Mouse (Mus musculus) heart, postnatal 25 days (tissue): ENCODE measurements around the gene Csf1. TPM values are rescaled to one million over a fixed set of nuclear protein-coding genes. Genes with fewer than 3 reads are reported as not detected.
A peak's percentile ranks its signal among the peaks of the same experiment; 100 is the strongest.
"Not testable (repeated sequence)": the region's sequence is repeated elsewhere in the genome, so short reads cannot be mapped to it uniquely, and the experiment has no call there.

Experiments used
- DNase-seq: peaks from one replicate; pipeline ENCODE4 v3.0.0; 2022; ENCODE audit warnings: low spot score
- intact Hi-C: fragments of 180-260 bp; cut with DNase I; formaldehyde crosslinking; loops from one replicate; pipeline ENCODE4 v1.15.1; 2025
- total RNA-seq, 2 experiments: library from RNA; stranded (reverse); gene quantifications; 2 replicates each; pipeline ENCODE4 v1.2.3; 2021

Csf1 gene
- total RNA-seq, 2 experiments from 2014 or later: 46.8 to 48.6 TPM

DNA sequence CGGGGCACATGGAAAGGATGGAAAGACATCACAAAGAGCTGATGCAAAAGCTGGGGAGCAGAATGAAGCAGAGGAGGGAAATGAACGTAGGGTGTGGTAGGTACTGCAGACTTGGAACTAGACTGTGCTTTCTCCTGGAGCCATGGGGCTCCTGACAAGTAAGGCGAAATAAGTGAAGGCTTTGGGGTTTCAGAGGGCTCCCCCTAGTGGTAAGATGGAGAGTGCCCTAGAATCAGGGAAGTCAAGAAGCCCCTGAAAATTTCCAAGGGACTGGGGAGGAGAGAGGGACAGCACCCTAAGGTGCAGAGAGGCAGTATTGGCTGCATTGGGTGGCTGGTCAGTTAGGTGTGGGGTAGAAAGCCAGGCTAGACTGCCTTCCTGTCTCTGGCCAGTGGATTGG is 5.6 kb downstream of the Csf1 start:
- intact Hi-C loops: loop anchor here (2.0 to 10.0 kb wide), 2 partner anchors 58 to 130 kb away; partner anchors contain the start of gene Ahcyl1
- no peak for DNase-seq

- no peak for DNase-seq
- intact Hi-C loops: loop anchor here (10.0 kb wide), 1 partner anchor 127 kb away; no protein-coding TSS in a partner anchor
Observed at GRCm38 (mm10) chr3:107751607-107752006, 8.7 kb downstream of the Csf1 start.

- intact Hi-C loops: loop anchor here (10.0 kb wide), 1 partner anchor 126 kb away; no protein-coding TSS in a partner anchor
- DNase-seq: no peak
Observed at GRCm38 (mm10) chr3:107750775-107751540, 9.3 kb downstream of the Csf1 start.

DNA sequence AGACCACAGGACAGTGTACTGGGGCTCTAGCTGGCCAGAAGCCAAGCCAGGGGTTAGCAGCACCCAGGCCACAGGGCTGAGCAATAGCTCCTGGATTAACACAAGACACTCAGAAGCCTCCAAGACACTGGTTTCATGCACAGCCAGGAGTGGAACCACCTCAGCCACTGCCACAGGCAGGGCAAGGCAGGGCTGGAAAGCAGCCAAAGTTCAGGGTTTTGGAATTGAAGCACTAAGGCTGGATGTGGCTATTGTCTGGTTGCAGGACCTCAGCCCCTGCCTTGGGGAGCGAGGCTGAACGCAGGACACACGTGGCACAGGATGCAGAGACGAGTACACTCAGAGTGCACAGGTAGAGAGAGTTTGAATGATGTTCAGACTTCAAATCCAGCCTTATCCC is 10.8 kb downstream of the Csf1 start:
- intact Hi-C loops: no loop called here
- DNase-seq: no peak

DNA sequence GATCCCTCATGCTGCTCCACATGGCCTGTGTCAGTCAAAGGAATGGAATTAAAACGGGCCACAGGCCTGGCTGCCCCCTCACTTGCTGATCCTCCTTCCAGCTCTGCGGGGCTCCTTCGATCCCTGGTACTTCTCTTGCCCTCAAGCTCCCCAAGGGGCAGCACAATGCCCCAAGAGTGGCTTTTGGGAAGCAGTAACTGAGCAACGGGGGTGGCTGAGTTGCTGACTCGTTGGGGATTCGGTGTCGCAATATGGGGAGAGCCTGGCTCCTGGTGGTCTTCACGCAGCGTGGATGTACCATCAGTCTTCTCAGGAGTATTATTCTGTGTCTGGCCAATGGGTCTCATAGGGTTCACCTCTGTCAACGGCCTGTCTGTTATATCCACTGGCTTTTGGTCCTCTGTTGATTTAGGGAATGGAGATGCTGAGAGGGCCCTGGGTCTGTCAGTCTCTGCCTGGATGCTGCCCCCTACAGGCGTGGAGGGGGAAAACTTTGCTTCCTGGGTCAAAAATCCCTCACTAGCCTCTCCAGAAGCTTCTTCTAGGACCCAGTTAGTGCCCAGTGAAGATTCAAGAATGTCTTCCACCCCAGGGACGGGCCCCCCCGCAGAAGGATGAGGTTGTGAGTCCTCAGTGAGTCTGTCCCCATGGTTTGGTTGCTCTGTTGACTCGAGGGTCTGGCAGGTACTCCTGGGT is 11.9 kb downstream of the Csf1 start:
- intact Hi-C loops: no loop called here
- no peak for DNase-seq

GRCm38 (mm10) chr3:107746026-107746425 is 14.2 kb downstream of the Csf1 start:
- DNase-seq: no peak
- intact Hi-C loops: no loop called here

DNA sequence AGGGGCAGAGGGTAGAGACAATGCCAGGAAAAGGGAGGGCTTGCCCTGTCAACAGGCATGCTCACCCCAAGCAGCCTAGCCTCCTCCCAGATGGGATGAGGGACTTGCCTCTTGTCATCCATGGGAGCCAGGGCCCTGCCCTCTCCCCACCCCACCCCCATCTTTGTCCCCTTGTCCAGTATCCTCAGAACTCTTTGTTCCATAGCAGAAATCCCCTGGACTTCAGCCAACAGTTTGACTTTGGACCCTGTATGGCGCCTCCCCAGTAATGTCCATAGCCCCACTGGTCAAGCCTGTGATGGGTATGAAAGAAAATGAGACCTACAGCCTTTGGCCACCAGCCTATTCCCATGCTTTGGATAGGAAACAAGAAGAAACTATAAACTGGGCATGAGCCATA is 16.6 kb downstream of the Csf1 start:
- no peak for DNase-seq
- intact Hi-C loops: no loop called here

GRCm38 (mm10) chr3:107743107-107743506 is 17.2 kb downstream of the Csf1 start:
- no peak for DNase-seq
- intact Hi-C loops: no loop called here

DNA sequence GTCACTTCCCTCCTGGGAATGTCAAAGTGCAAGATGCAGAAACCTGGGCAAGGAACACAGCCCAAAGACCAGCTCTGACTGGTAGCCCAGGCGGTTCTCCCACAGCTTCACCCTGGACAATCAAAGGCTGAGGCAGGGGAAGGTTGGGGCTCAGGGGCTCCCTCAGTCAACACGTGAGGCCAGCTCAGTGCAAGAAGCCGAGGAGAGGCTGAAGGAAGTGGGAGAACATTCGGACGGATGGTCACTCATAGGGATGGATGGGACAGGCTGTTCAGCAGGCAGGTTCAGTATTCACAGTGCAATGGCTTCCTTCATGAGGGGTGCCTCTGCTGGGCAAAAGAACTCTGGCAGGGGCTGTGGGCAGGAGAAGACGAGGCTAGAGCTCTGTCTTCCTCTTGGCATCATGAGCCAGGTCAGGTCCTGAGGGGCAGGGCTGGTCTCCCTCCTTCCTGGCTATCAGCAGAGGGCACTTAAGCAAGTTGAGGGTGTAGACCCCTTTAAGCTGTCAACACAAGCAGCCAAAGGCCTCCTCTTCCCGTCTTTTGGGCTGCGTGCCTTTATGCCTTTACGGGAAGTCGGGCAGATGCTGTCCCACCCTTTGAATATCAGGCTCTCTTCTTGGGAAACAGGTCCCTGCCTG is 18.1 kb downstream of the Csf1 start:
- no peak for DNase-seq
- intact Hi-C loops: no loop called here

DNA sequence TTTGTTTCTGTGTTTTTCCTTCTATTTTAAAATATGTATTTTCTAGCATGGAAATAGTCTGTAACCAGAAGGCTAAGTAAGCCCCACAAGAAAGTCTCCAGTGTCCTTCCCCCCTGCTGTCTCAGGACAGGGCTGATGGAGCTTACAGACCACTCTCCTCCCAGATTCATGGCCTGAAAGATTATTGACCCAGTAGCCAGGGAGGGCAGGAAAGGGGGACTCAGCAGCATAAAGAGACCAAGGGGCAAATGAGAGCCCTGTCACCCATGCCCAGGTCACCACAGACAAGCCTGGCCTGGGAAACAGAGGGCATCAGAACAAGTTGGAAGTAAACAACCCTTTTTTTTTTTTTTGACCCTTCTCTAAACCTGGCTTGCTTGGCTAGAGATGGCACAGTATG is 18.9 kb downstream of the Csf1 start:
- intact Hi-C loops: no loop called here
- DNase-seq: no peak

DNA sequence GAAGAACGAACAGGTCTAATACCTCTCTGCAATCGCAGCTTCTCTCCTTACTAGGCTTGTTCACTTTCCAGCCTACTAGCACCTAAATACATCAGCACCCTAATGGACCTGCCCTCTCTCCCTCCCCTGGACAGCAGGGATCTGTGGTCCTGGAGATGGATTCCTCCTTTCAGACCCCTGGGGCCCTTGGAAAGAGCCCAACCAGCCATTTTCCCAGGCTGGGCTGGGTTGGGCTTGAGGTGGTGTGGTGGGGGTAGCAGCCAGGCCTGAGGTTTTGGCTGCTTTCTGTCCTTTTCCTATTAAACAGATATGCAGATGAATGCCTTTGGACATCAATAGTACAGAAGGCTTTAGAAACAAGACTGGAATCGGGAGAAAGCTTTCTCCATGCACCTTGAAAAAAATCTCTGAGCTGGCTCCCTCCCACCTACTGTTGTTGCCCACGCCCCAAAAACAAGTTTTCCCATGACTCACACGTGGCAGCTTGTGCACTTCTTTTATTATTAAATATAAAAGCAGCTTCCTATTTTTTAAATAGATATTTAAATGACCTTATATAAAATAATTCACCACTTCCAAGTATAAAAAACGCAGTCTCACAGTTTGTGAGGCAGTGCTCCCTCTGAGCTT is 19.6 kb downstream of the Csf1 start:
- intact Hi-C loops: no loop called here

GRCm38 (mm10) chr3:107739966-107740365 is 20.3 kb downstream of the Csf1 start:
- no peak for DNase-seq
- intact Hi-C loops: no loop called here

More for the DNA sequence above, 19.6 kb downstream of the Csf1 start:
- DNase-seq: peak; percentile 63

DNA sequence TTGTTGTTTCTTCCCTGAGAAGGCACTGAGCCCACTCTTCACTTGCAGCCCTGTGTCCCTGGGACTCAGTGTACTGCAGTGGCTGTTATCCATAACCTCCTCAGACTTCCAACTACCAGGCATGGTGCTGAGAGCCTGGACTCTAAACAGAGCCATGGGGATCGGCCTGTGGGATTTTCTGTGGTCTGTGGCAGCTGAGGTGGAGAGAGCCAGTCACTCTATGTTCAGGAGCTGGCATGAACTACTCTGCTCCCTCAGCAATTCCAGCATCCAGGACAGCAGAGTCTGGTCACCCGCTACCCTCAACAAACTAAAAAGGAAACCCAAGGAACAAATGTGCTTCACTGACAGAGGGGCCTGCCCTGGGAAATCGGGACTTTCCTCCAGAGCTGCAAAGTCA is 20.8 kb downstream of the Csf1 start:
- intact Hi-C loops: no loop called here
- no peak for DNase-seq

- no peak for DNase-seq
- intact Hi-C loops: no loop called here
Observed at GRCm38 (mm10) chr3:107738620-107739019, 21.6 kb downstream of the Csf1 start.

DNA sequence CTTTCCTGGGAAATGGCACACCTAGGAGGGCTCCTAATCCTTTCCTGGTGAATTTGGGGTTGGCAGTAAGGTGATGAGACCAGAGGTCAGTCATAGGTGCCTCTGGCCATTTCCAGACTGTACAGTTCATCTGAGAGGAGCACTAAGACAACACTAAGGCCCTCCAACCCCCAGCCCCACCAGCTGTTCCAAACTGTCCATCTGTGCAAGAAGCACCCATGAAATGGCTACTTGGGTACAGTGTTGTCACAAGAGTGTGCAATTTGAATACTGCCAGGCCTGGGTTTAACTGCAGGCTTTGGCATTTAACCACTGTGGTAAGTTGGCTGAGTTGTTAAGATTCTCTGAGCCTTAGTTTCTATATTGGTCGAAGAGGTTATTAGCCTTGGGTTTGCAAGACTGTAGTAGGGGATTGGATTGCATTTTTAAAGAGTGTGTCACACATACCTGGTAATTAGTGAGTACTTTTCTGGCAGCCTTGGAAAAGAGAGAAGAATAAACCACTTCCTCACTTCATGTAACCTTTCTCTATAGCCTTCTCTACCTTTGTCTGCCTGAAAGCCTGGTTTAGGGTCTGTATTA is 22.6 kb downstream of the Csf1 start:
- intact Hi-C loops: no loop called here
- DNase-seq: no peak

GRCm38 (mm10) chr3:107735620-107736019 is 24.6 kb downstream of the Csf1 start:
- DNase-seq, intact Hi-C loops: not testable (repeated sequence)

GRCm38 (mm10) chr3:107733329-107733728 is 26.9 kb downstream of the Csf1 start:
- DNase-seq: no peak
- intact Hi-C loops: no loop called here

DNA sequence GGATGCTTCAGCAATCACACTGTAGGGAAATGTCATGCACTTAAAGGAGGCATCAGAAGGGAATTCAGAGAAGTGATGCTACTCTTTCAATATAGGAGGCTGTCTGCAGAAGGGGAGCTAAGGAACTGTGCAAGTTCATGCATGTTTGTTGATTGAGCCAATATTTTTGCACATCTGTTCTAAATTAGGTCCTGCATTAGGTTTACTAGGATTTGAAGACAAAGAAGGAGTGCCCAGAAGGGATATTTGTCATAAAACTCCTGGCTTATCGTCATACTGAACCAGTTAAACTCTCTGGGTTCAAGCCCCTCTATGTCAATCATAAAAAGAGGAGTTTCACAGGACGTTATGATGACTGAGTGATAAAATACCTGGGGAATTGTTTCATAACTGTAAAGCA is 30.0 kb downstream of the Csf1 start:
- no peak for DNase-seq
- intact Hi-C loops: no loop called here

GRCm38 (mm10) chr3:107728509-107728908 is 31.8 kb downstream of the Csf1 start:
- intact Hi-C loops: no loop called here
- no peak for DNase-seq

GRCm38 (mm10) chr3:107715971-107716370 is 44.3 kb downstream of the Csf1 start:
- no peak for DNase-seq
- intact Hi-C loops: no loop called here
